Mouse (Mus musculus) MN1 (cell line): Measurements from ENCODE around the gene Tcl1.
"Not testable (repeated sequence)": the region's sequence is repeated elsewhere in the genome, so short reads cannot be mapped to it uniquely, and the experiment has no call there.

Experiments used
- DNase-seq: peaks from one replicate; pipeline ENCODE4 v3.0.0-alpha.2; 2016; ENCODE audit warnings: low spot score

The Tcl1 gene

GRCm38 (mm10) chr12:105222601-105223319 lies at the start of gene Tcl1:
Tcl1 (minus strand) TSS chr12:105222793.
- no peak for DNase-seq

DNA sequence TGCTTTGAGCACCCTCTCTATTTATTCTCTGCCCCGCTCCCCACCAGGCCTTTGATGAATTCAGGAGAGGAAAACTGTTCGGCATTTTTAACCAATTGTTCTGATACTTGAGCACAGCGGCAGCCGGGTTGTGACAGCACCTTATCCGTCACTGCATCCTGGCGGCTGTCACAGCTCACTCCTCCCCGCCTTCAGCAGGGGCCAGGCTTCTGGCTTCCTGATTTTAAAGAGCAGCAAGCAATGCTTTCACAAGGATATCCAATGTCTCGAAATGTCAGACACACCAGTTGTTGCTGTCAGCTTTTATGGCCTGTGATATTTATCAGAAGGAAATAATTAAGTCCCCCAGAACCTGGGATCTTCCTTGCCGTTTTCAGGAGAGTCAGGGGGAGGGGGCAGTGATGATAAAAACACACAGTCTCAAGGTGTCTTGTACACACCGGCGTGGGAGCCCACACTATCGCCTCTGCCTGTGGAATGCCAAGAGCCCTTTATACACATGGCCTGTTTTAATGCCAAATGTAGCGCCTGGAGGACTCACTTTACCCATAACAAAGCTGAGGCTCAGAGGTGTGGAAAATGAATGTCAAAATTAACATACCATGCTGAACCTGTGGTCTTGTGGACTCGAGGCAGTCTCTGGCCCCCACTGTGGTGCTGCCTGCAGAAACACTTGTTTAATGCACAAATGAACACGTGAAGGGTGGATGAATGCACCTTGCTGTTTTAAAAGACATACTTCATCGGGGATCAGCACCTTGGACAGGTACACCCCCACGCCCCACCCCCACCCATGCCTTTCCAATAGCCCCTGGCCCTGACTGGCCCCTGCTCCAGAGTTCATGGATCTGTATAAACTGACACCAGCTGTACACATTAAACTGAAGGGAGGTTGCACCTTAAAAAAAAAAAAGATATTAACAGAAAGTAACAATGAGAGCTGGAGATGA lies 48.7 kb upstream of the Tcl1 start:
- DNase-seq: no peak

GRCm38 (mm10) chr12:105267076-105267475 lies 44.5 kb upstream of the Tcl1 start:
- no peak for DNase-seq

GRCm38 (mm10) chr12:105266096-105266495 lies 43.5 kb upstream of the Tcl1 start:
- no peak for DNase-seq

- no peak for DNase-seq
These were observed 36.6 kb upstream of the Tcl1 start for GRCm38 (mm10) chr12:105259221-105259620.

GRCm38 (mm10) chr12:105258787-105259186 lies 36.2 kb upstream of the Tcl1 start:
- no peak for DNase-seq

- no peak for DNase-seq
These were observed 31.2 kb upstream of the Tcl1 start for GRCm38 (mm10) chr12:105253796-105254195.

DNA sequence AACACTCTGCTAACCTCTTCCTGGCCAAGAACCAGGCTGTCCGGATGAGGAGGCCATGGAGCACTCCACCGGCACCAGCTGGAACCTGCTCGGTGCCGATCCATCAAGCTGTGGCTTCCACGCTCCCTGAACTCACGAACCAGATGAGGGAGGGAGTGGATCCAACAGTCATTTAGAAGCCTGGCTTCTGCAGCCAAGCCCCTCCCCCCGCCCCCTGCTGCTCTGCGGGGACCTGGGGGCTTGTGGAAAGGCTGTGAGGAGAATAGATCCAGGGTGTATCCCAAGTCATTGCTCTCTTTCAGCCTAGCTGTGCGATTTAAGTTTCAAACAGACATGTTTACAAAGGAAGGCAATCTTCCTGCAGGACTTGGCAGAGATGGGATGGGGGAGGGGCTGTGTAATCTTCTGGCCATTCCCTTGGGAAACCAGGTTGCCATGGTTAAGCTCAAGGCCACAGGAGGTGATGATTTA lies 26.2 kb upstream of the Tcl1 start:
- no peak for DNase-seq

DNA sequence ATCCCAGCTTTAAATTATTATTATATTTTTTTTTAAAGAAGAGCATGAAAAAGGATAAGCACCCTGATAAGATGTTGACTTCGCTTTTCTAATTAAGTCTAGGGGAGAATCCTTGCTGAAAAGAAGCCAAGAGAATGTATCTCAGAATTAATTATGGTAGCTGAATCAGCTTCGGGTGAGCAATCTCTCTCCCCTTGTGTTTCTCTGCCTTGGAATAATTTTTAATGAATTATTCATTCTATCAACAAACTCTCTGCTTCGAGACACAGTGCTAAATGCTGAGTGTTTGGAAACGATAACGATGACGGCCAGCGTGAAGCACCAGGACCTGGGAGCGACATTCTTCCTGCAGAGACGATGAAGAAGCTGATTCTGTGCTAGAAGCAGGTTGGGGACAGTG lies 16.5 kb upstream of the Tcl1 start:
- no peak for DNase-seq

DNA sequence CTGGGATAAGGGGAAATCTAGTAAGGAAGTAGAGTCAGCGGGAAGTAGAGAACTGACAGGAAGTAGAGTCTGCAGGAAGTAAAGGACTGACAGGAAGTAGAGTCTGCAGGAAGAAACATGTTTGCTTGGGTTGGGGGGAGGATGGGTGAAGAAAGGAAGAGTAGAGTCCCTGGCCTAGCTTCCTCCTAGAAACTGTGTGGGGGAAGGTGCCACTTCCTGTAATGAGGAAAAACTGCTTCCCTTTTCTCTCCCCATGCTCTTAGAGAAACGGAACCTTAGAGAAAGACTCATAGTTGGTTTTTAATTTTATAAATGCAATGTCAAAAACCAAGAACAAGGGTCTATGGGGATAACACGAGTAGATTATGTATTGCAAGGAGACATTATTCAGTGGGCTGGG lies 12.5 kb upstream of the Tcl1 start:
- no peak for DNase-seq

DNA sequence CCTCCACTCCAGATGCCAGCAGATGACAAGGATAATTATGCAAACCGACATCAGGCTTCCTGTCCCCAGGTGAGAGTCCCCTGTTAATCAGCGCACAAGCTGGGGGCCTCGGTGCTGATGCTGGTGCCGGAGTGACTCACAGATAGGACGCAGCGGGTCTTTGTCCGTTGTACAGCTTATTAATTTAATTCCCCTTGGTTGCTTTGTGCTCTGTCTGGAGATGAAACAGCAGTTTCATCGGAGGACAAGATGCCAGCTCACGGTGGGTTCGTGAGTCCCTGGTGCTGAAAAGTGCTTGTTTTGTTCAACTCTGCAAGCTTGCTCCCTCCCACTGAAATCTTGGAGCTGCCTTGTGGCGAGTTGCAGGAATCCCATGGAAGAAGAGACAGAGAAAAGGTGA lies 11.8 kb upstream of the Tcl1 start:
- DNase-seq: no peak

- DNase-seq: no peak
These were observed 2.2 kb upstream of the Tcl1 start for GRCm38 (mm10) chr12:105224621-105225320.

- no peak for DNase-seq
These were observed 5.4 kb downstream of the Tcl1 start for GRCm38 (mm10) chr12:105217101-105217760.

DNA sequence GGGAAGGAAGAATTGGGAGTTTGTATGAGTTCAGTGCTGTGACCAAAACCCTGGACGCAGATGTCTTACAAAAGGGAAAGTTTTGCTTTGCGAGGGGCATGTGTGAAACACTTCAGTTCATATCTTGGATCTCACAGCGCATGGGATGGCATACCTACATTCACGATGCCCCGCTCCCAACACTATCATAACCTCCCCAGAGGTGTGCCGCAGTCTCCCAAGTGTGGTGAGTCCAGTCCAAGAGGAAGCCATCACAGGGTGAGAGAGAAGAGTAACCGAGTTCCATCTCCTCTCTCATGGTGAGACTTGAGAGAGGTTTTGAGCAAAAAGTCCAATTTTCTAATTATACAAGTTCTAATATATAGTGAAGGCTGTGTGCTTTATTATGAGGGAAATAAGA lies 13.4 kb downstream of the Tcl1 start:
- DNase-seq: no peak

GRCm38 (mm10) chr12:105208441-105208840 lies 14.2 kb downstream of the Tcl1 start:
- no peak for DNase-seq

GRCm38 (mm10) chr12:105207071-105207470 lies 15.5 kb downstream of the Tcl1 start:
- DNase-seq: no peak

- not testable (repeated sequence) for DNase-seq
These were observed 20.9 kb downstream of the Tcl1 start, which contains the start of gene Tcl1b4 for GRCm38 (mm10) chr12:105201657-105202056. Tcl1b4 (plus strand) TSS chr12:105201957.

GRCm38 (mm10) chr12:105199684-105200497 lies 22.7 kb downstream of the Tcl1 start:
- DNase-seq: not testable (repeated sequence)

DNA sequence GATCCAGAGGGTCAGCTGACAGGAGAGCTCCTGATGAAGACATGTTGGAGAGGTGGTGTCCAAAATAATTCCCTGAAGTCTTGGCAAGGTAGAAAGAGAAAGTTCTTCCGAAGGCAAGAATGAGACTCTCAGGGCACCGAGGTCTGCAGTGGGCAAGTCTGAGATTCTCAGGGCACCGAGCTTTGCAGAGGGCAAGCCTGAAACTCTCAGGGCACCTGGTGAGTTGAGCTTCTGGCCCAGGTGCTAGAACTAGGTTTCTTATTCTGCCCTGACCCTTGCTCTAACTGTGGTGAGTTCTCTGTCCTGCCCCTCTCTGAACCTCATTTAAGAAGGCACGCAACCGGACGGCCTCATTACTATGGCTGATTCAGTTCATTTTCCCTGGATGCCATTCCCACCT lies 31.9 kb downstream of the Tcl1 start, which contains the start of gene Tcl1b3:
Gene Tcl1b3 (plus strand): TSS at position 301 of the 400 bp plus-strand sequence.
- DNase-seq: not testable (repeated sequence)

- not testable (repeated sequence) for DNase-seq
These were observed 33.6 kb downstream of the Tcl1 start for GRCm38 (mm10) chr12:105188980-105189379.
